Mouse (Mus musculus): ENCODE data around the gene Qpct. TPM values are rescaled to one million over a fixed set of nuclear protein-coding genes. Genes with fewer than 3 reads are reported as not detected.

Gene Qpct
- polyA plus RNA-seq, 1 experiment from 2014 or later: 7.6 TPM

DNA sequence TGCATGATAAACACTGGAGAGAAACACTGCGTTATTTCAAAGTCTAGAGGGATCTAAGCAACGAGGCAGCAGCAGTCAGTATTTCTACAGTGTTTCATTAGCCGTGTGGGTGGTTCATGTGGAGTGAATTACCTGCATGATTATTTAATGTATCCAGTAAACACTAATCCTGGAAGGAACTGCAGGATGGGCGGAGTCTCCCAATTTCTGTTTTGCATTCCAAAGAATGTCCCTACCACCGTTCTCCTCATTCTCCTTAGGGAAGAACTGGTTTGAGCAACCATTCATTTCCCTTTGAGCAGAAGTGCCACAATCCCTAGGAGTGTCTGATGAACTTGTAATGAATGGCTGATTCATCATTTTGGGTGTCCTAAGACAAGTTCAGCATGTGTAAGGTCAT, 8.5 kb downstream of the Qpct start:
- H3K36me3 ChIP-seq (ENCODE audit: control insufficient read depth, insufficient read depth, low read length): no peaks in the 10 kb centered on the region
- ATAC-seq (replicated peaks; ENCODE audit: low FRiP score): no peak
- no peak overlapping the region for H3K4me2 ChIP-seq (ENCODE audit: low read depth, low read length, severe bottlenecking)
- H3K9ac ChIP-seq (ENCODE audit: low read length): no peak overlapping the region
- no peaks in the 10 kb centered on the region for H3K9me3 ChIP-seq (ENCODE audit: control insufficient read depth, low read length)
- H3K4me3 ChIP-seq (ENCODE audit: low read depth, low read length): no peak overlapping the region
- H3K27me3 ChIP-seq (ENCODE audit: control insufficient read depth, insufficient read depth, low read length): no peaks in the 10 kb centered on the region
- no peak overlapping the region for H3K27ac ChIP-seq (ENCODE audit: low read depth, low read length)
- no peaks in the 10 kb centered on the region for H3K4me1 ChIP-seq (replicated peaks; ENCODE audit: control insufficient read depth, insufficient read depth, low read length)
- no peak for DNase-seq (ENCODE audit: low spot score)
- 76% methylated on average over 5 of the region's 5 CpGs for WGBS

DNA sequence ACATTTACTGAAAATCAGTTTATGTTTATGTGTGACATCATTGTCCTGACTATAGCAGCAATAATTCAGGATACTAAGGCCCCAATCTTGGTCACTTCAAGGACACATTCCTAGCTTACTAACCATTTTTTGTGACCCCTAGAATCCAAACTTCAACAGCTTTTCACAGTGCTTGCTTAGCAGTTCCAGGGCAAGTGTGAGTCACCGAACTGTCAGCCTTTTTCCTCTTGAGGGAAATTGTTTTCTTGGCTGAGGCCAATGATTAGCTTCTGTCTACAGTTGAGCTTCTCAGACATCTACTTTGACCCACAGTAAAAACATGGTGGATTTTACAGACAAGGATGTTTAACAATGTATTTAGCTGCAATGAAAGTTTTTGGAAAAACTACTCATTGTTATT, 12.5 kb downstream of the Qpct start:
- Histone ChIP-seq H3K36me3 (ENCODE audit: control insufficient read depth, insufficient read depth, low read length) (no peaks in the 10 kb centered on the region), H3K9me3 (ENCODE audit: control insufficient read depth, low read length) (no peaks in the 10 kb centered on the region), H3K4me3 (ENCODE audit: low read depth, low read length) (no peak overlapping the region), H3K4me1 (replicated peaks; ENCODE audit: control insufficient read depth, insufficient read depth, low read length) (no peaks in the 10 kb centered on the region), H3K9ac (ENCODE audit: low read length) (no peak overlapping the region), H3K4me2 (ENCODE audit: low read depth, low read length, severe bottlenecking) (no peak overlapping the region), H3K27me3 (ENCODE audit: control insufficient read depth, insufficient read depth, low read length) (no peaks in the 10 kb centered on the region), H3K27ac (ENCODE audit: low read depth, low read length) (no peak overlapping the region)
- DNase-seq (ENCODE audit: low spot score) (no peak), ATAC-seq (replicated peaks; ENCODE audit: low FRiP score) (no peak)
- WGBS: 91% methylated on average over 1 of the region's 1 CpGs

DNA sequence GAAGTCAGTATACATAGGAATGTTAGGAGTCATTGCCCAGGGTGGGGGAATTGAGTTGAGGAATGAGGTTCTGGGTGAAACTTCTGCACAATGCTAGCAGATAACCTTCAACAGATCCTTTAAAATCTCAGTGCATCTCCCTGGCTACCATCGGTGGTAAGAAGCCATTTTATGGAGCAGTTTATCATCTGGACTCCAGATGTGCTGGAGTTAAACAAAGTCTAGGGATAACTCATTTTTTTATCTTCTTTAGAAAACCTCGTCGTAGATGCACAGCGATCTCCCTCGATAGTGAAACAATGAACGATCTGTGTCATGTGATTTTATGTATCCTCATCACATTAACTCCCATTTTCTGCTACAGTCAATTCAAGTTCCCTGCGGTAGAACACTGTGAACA, 16.9 kb downstream of the Qpct start:
- H3K4me2 ChIP-seq (ENCODE audit: low read depth, low read length, severe bottlenecking): no peak overlapping the region

DNA sequence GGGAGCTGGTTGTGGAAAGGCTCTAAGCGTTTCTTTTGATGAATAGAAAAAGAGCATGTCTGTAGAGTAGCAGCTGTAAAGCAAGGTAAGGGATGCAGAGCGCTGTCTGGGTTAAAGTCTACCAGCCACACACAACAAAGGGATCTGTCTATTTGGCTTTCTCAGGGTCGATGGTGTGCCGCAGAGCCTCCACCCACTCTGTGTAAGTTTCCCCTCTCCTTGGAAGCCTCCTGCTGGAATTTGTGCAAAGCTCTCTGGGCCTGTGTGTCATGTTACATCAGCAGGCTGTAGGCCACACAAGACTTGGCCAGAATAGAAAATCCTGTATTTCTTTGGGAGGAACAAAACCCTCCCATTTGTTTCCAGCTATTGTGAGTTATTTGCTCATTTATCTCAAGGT, 17.3 kb downstream of the Qpct start:
- Histone ChIP-seq H3K27me3 (ENCODE audit: control insufficient read depth, insufficient read depth, low read length) (no peaks in the 10 kb centered on the region), H3K9me3 (ENCODE audit: control insufficient read depth, low read length) (no peaks in the 10 kb centered on the region), H3K4me2 (ENCODE audit: low read depth, low read length, severe bottlenecking) (no peak overlapping the region), H3K27ac (ENCODE audit: low read depth, low read length) (no peak overlapping the region), H3K9ac (ENCODE audit: low read length) (no peak overlapping the region), H3K4me1 (replicated peaks; ENCODE audit: control insufficient read depth, insufficient read depth, low read length) (no peaks in the 10 kb centered on the region), H3K36me3 (ENCODE audit: control insufficient read depth, insufficient read depth, low read length) (no peaks in the 10 kb centered on the region), H3K4me3 (ENCODE audit: low read depth, low read length) (no peak overlapping the region)
- WGBS: 54% methylated on average over 4 of the region's 4 CpGs
- ATAC-seq (replicated peaks; ENCODE audit: low FRiP score): no peak
- no peak for DNase-seq (ENCODE audit: low spot score)

More for the DNA sequence above, 16.9 kb downstream of the Qpct start:
- no peaks in the 10 kb centered on the region for H3K27me3 ChIP-seq (ENCODE audit: control insufficient read depth, insufficient read depth, low read length)
- no peaks in the 10 kb centered on the region for H3K9me3 ChIP-seq (ENCODE audit: control insufficient read depth, low read length)
- no peak overlapping the region for H3K9ac ChIP-seq (ENCODE audit: low read length)
- DNase-seq (ENCODE audit: low spot score) (no peak), ATAC-seq (replicated peaks; ENCODE audit: low FRiP score) (no peak)
- H3K36me3 ChIP-seq (ENCODE audit: control insufficient read depth, insufficient read depth, low read length): no peaks in the 10 kb centered on the region
- no peaks in the 10 kb centered on the region for H3K4me1 ChIP-seq (replicated peaks; ENCODE audit: control insufficient read depth, insufficient read depth, low read length)
- H3K4me3 ChIP-seq (ENCODE audit: low read depth, low read length): no peak overlapping the region
- H3K27ac ChIP-seq (ENCODE audit: low read depth, low read length): no peak overlapping the region
- WGBS: 83% methylated on average over 7 of the region's 7 CpGs

DNA sequence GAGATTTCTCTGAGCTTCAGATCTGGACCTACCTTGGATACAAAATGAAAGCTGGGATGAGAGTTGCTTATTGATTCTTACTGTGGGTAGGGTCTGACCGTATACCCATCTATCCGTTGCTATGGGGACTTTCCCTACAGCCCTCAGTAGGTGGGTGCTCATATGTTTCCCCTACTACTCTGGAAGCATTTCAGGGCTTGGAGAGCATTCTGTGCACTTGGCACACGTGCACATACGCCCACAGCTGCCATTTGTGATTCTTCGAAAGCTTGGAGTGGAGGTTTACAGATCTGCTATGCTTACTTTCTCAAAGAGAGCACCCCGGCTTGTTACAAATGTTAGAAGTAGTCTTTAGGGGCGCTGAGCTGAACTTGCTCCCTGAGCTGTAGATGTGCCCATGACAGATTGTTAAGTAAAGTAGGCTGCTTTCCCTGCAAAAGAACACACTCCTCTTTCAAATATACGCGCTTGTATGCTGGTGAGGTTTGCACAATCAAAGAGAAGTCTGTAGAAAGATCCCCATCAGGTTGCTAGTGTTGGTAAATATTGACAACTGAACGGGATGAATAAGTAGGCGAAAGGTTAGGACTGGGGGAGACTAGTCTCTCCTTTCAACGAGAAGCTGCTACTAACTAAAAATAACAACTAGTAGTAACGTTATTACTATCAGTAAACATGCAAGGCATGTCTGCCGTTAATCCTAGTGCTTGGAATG, 18.2 kb downstream of the Qpct start:
- Histone ChIP-seq H3K9ac (ENCODE audit: low read length) (no peak overlapping the region), H3K9me3 (ENCODE audit: control insufficient read depth, low read length) (no peaks in the 10 kb centered on the region), H3K4me2 (ENCODE audit: low read depth, low read length, severe bottlenecking) (no peak overlapping the region), H3K27me3 (ENCODE audit: control insufficient read depth, insufficient read depth, low read length) (no peaks in the 10 kb centered on the region), H3K4me1 (replicated peaks; ENCODE audit: control insufficient read depth, insufficient read depth, low read length) (no peaks in the 10 kb centered on the region), H3K27ac (ENCODE audit: low read depth, low read length) (no peak overlapping the region), H3K4me3 (ENCODE audit: low read depth, low read length) (no peak overlapping the region), H3K36me3 (ENCODE audit: control insufficient read depth, insufficient read depth, low read length) (no peaks in the 10 kb centered on the region)
- ATAC-seq (replicated peaks; ENCODE audit: low FRiP score) (no peak), DNase-seq (ENCODE audit: low spot score) (no peak)
- WGBS: 88% methylated on average over 14 of the region's 14 CpGs

DNA sequence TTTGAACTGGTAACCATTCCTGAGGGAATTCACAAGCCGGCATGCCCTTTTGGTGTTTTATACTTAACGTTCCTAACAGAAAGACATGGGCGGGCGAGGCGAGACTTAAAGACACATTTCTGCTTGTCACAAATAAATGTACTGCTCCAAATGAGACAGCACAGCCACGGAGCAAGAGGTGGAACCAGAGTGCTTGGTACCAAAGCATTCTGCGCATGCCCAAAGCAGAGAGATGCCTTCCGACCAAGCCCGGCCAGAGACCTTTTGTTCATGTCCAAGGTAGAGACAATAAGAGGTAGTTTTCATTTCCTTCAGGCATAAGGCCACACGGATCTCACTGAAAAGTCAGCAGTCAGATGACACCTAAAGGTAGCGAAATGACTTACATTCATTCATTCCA, 20.2 kb downstream of the Qpct start:
- Histone ChIP-seq H3K27ac (ENCODE audit: low read depth, low read length) (no peak overlapping the region), H3K9ac (ENCODE audit: low read length) (no peak overlapping the region), H3K4me3 (ENCODE audit: low read depth, low read length) (no peak overlapping the region), H3K4me1 (replicated peaks; ENCODE audit: control insufficient read depth, insufficient read depth, low read length) (no peaks in the 10 kb centered on the region), H3K36me3 (ENCODE audit: control insufficient read depth, insufficient read depth, low read length) (no peaks in the 10 kb centered on the region), H3K27me3 (ENCODE audit: control insufficient read depth, insufficient read depth, low read length) (no peaks in the 10 kb centered on the region), H3K9me3 (ENCODE audit: control insufficient read depth, low read length) (no peaks in the 10 kb centered on the region), H3K4me2 (ENCODE audit: low read depth, low read length, severe bottlenecking) (no peak overlapping the region)
- DNase-seq (ENCODE audit: low spot score) (no peak), ATAC-seq (replicated peaks; ENCODE audit: low FRiP score) (no peak)
- WGBS: 84% methylated on average over 11 of the region's 11 CpGs

DNA sequence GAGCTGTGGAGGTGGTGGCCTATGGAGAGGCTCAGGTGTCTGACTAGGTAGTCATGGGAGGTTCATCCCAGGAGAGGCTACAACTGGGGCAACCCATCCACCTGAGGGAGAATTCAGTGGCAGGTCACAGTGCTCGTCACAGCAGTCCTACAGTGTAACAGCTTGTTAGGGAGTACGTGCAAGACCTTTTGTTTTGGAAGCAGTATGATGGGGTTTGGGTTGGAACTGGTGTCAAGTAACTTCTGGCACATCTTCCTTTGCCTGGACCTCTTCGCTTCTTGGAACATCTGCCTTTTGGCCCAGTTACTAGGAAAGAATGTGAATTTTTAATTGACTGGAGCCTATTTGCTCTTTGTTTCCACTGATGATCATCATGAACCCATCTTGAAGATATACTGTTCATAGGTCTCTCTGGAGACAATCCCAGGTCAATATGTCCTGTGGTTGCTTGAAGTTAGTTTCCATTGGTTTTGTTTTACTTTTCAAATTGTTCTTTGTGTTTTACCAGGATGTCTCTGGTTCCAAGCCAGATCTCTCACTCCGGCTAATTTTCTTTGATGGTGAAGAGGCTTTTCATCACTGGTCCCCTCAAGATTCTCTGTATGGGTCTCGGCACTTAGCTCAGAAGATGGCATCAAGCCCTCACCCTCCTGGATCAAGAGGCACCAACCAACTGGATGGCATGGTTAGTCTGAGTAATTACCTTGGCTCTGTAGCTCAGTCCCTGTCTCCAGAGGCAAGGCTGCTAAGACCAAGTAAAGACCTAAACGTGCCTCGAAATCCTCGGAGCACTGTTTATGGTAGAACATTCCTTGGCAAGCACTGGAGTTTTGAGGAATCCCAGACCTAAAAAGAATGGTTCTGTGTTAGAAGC, 25.5 kb downstream of the Qpct start:
- Histone ChIP-seq H3K9me3 (ENCODE audit: control insufficient read depth, low read length) (no peaks in the 10 kb centered on the region), H3K36me3 (ENCODE audit: control insufficient read depth, insufficient read depth, low read length) (no peaks in the 10 kb centered on the region), H3K4me3 (ENCODE audit: low read depth, low read length) (no peak overlapping the region), H3K9ac (ENCODE audit: low read length) (no peak overlapping the region), H3K4me2 (ENCODE audit: low read depth, low read length, severe bottlenecking) (no peak overlapping the region), H3K4me1 (replicated peaks; ENCODE audit: control insufficient read depth, insufficient read depth, low read length) (no peaks in the 10 kb centered on the region), H3K27me3 (ENCODE audit: control insufficient read depth, insufficient read depth, low read length) (no peaks in the 10 kb centered on the region), H3K27ac (ENCODE audit: low read depth, low read length) (no peak overlapping the region)
- no peak for DNase-seq (ENCODE audit: low spot score)
- 93% methylated on average over 8 of the region's 8 CpGs for WGBS
- no peak for ATAC-seq (replicated peaks; ENCODE audit: low FRiP score)

DNA sequence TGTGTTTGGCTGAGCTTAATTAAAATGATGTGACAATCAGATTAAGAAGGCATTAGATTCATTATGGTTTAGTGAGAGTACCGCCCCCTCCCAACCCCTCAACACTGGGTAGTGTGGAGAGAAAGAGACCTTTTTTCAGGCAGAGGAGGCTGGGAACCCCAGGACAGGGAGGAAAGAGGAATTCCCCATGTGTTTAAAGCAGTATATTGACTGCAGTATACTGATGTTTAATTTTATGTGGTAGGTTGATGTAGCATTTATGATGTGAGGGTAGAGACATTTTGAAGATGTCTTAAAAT, 26.1 kb downstream of the Qpct start:
- Histone ChIP-seq H3K9ac (ENCODE audit: low read length) (no peak overlapping the region), H3K36me3 (ENCODE audit: control insufficient read depth, insufficient read depth, low read length) (no peaks in the 10 kb centered on the region), H3K9me3 (ENCODE audit: control insufficient read depth, low read length) (no peaks in the 10 kb centered on the region), H3K27me3 (ENCODE audit: control insufficient read depth, insufficient read depth, low read length) (no peaks in the 10 kb centered on the region), H3K4me2 (ENCODE audit: low read depth, low read length, severe bottlenecking) (no peak overlapping the region), H3K4me1 (replicated peaks; ENCODE audit: control insufficient read depth, insufficient read depth, low read length) (no peaks in the 10 kb centered on the region), H3K4me3 (ENCODE audit: low read depth, low read length) (no peak overlapping the region), H3K27ac (ENCODE audit: low read depth, low read length) (no peak overlapping the region)
- 94% methylated on average over 1 of the region's 1 CpGs for WGBS
- no peak for DNase-seq (ENCODE audit: low spot score)
- no peak for ATAC-seq (replicated peaks; ENCODE audit: low FRiP score)

DNA sequence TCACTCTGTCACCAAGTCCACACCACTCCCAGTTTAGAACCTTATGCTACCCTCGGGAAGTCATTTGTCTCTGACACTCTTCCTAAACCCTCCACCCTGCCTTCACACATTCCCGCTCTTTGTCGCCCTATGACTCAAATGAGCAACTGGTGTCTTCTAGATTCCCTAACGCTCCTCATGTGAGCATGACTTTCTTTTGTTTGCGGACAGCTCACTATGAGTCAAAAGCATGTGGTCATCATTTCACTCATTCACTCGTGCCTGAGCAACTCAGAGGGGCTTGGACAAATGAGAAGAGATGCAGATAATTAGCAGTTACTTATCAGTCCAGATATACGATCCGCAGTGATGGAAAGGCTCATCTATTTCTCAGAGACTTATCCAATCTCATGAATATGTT, 26.5 kb downstream of the Qpct start:
- H3K4me3 ChIP-seq (ENCODE audit: low read depth, low read length): no peak overlapping the region
- H3K36me3 ChIP-seq (ENCODE audit: control insufficient read depth, insufficient read depth, low read length): no peaks in the 10 kb centered on the region
- ATAC-seq (replicated peaks; ENCODE audit: low FRiP score): no peak
- H3K4me2 ChIP-seq (ENCODE audit: low read depth, low read length, severe bottlenecking): no peak overlapping the region
- H3K27me3 ChIP-seq (ENCODE audit: control insufficient read depth, insufficient read depth, low read length): no peaks in the 10 kb centered on the region
- no peaks in the 10 kb centered on the region for H3K9me3 ChIP-seq (ENCODE audit: control insufficient read depth, low read length)
- H3K27ac ChIP-seq (ENCODE audit: low read depth, low read length): no peak overlapping the region
- H3K4me1 ChIP-seq (replicated peaks; ENCODE audit: control insufficient read depth, insufficient read depth, low read length): no peaks in the 10 kb centered on the region
- WGBS: 88% methylated on average over 8 of the region's 8 CpGs
- DNase-seq (ENCODE audit: low spot score): no peak
- H3K9ac ChIP-seq (ENCODE audit: low read length): no peak overlapping the region
